Mouse (Mus musculus): ENCODE measurements around the gene Sox8.

DNA sequence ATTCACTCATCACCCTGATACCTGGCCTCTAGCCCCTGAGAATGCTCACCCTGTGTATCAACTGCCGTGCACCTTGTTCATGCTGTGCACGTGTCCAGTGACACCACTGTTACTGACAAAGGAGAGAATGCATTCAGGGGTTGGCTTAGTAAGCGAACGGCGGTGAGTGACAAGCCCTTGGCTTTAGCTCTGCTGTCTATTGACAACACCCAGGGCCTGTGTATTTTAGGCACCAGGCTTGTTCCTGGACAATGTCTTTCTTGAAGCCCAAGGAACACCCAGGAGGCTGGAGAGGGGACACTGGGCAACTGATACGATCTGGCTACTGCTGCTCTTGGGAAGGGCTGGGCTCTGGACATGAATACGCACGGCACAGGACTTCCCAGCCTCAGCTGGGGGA, 11.6 kb upstream of the Sox8 start:
- TF ChIP-seq CTCF (IDR thresholded peaks at IDR 0.05; ENCODE audit: control insufficient read depth, insufficient read depth, insufficient replicate concordance, low read depth, low read length) (no peak), POLR2A (IDR thresholded peaks at IDR 0.05; ENCODE audit: control insufficient read depth, low read depth, low read length) (no peak)
